Mouse (Mus musculus) macrophage (primary cell): ENCODE data around the gene Malsu1. TPM values are rescaled to one million over a fixed set of nuclear protein-coding genes. Genes with fewer than 3 reads are reported as not detected.

Experiments used
- polyA plus RNA-seq: library from polyadenylated mRNA; stranded (reverse); fragments of 250-400 nt; gene quantifications from 3 replicates; pipeline ENCODE4 v1.2.4, GENCODE M21; 2018; ENCODE audit warnings: inconsistent platforms

The Malsu1 gene
- polyA plus RNA-seq, 1 experiment from 2014 or later = 5.4 TPM

Other genes with a start within 250 kb of the Malsu1 start
- gene Tmem176a, start 232.9 kb upstream of the Malsu1 start, polyA plus RNA-seq = 11.9 to 62.5 TPM (median 19.0 TPM) in 3 replicates
- gene Tmem176b, start 232.3 kb upstream of the Malsu1 start, polyA plus RNA-seq = 20.8 to 122 TPM (median 51.6 TPM) in 3 replicates
- not detected in 3 replicates for gene Aoc1, start 200.9 kb upstream of the Malsu1 start, polyA plus RNA-seq
- not detected in 3 replicates for gene 1600015I10Rik, start 143.9 kb upstream of the Malsu1 start, polyA plus RNA-seq
- not detected in 3 replicates for gene Doxl2, start 98.8 kb upstream of the Malsu1 start, polyA plus RNA-seq
- not detected in 3 replicates for gene Svs1, start 86.9 kb upstream of the Malsu1 start, polyA plus RNA-seq
- gene Gpnmb, start 37.2 kb upstream of the Malsu1 start, polyA plus RNA-seq = 10,016 to 46,211 TPM (median 10,775 TPM) in 3 replicates
- 1.4 to 4.0 TPM (median 3.2 TPM) in 3 replicates for gene Igf2bp3, start 141.2 kb downstream of the Malsu1 start, polyA plus RNA-seq
- 54.9 to 74.0 TPM (median 70.4 TPM) in 3 replicates for gene Tra2a, start 190.2 kb downstream of the Malsu1 start, polyA plus RNA-seq
- gene Ccdc126, start 245.5 kb downstream of the Malsu1 start, polyA plus RNA-seq = 6.8 to 8.5 TPM (median 7.7 TPM) in 3 replicates